Mouse (Mus musculus): ENCODE results near the gene Hist1h2ae.
"Not testable (repeated sequence)": the region's sequence is repeated elsewhere in the genome, so short reads cannot be mapped to it uniquely, and the experiment has no call there.

- TF ChIP-seq CTCF (IDR thresholded peaks at IDR 0.05; ENCODE audit: low read depth, low read length); POLR2A (IDR thresholded peaks at IDR 0.05; ENCODE audit: borderline replicate concordance, low read depth, low read length): not testable (repeated sequence)
Measured at GRCm38 (mm10) chr13:23544787-23545120, 26.3 kb downstream of the Hist1h2ae start.
